Mouse (Mus musculus): ENCODE results near the gene Tmc2. TPM values are rescaled to one million over a fixed set of nuclear protein-coding genes. Genes with fewer than 3 reads are reported as not detected.

Tmc2 gene
- total and polyA plus RNA-seq, 2 experiments from 2014 or later: not detected

- no peak for DNase-seq (ENCODE audit: low spot score)
- no peak overlapping the region for H3K9ac ChIP-seq (replicated peaks; ENCODE audit: low read depth, low read length)
- H3K36me3 ChIP-seq (replicated peaks; ENCODE audit: control insufficient read depth, insufficient read depth, low read length): peaks cover 59% of the 10 kb centered on the region
- H3K9me3 ChIP-seq (replicated peaks; ENCODE audit: control insufficient read depth, low read length): no peaks in the 10 kb centered on the region
- TF ChIP-seq CTCF (IDR thresholded peaks at IDR 0.05; ENCODE audit: low read depth) (no peak), EP300 (IDR thresholded peaks at IDR 0.05; ENCODE audit: low read depth) (no peak)
- no peak overlapping the region for H3K4me2 ChIP-seq (ENCODE audit: low read depth, low read length)
- no peak overlapping the region for H3K27ac ChIP-seq (ENCODE audit: low read depth)
- H3K4me3 ChIP-seq (ENCODE audit: low read depth, low read length): no peak overlapping the region
- peaks cover 17% of the 10 kb centered on the region for H3K4me1 ChIP-seq (ENCODE audit: control insufficient read depth, insufficient read depth)
- ATAC-seq (ENCODE audit: insufficient read depth, low read depth): no peak
- 42% methylated on average over 8 of the region's 8 CpGs for WGBS
- H3K27me3 ChIP-seq (ENCODE audit: control insufficient read depth, insufficient read depth, low read length): no peaks in the 10 kb centered on the region
Observed at GRCm38 (mm10) chr2:130279600-130280091, 84.7 kb downstream of the Tmc2 start.

- WGBS: 57% methylated on average over 7 of the region's 7 CpGs
- Histone ChIP-seq H3K36me3 (replicated peaks; ENCODE audit: control insufficient read depth, insufficient read depth, low read length) (peaks cover 59% of the 10 kb centered on the region), H3K9me3 (replicated peaks; ENCODE audit: control insufficient read depth, low read length) (no peaks in the 10 kb centered on the region), H3K4me3 (ENCODE audit: low read depth, low read length) (no peak overlapping the region), H3K27me3 (ENCODE audit: control insufficient read depth, insufficient read depth, low read length) (no peaks in the 10 kb centered on the region), H3K4me2 (ENCODE audit: low read depth, low read length) (no peak overlapping the region), H3K9ac (replicated peaks; ENCODE audit: low read depth, low read length) (no peak overlapping the region), H3K4me1 (ENCODE audit: control insufficient read depth, insufficient read depth) (peaks cover 12% of the 10 kb centered on the region), H3K27ac (ENCODE audit: low read depth) (no peak overlapping the region)
- ATAC-seq (ENCODE audit: insufficient read depth, low read depth) (no peak), DNase-seq (ENCODE audit: low spot score) (no peak)
- TF ChIP-seq EP300 (IDR thresholded peaks at IDR 0.05; ENCODE audit: low read depth) (no peak), CTCF (IDR thresholded peaks at IDR 0.05; ENCODE audit: low read depth) (no peak)
Observed at GRCm38 (mm10) chr2:130280224-130280623, 85.2 kb downstream of the Tmc2 start.

DNA sequence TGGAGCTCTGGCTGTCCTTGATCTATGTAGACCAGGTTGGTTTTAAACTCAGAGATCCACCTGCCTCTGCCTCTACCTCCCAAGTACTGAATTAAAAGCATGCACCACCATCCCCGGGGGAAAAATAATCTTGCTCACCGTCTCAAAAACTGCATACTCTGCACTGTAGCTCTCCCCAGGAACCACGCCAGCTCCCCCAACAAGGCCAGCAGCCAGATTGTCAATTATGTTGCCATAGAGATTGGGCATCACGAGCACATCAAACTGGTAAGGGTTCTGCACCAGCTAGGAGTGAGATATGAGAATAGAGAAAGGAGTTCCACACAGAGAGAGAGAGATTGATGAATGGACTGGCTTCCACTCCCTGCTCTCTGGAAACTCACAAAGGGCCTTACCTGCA lies 85.8 kb downstream of the Tmc2 start:
- H3K4me2 ChIP-seq (ENCODE audit: low read depth, low read length): no peak overlapping the region
- TF ChIP-seq EP300 (IDR thresholded peaks at IDR 0.05; ENCODE audit: low read depth) (no peak), CTCF (IDR thresholded peaks at IDR 0.05; ENCODE audit: low read depth) (no peak)
- no peaks in the 10 kb centered on the region for H3K9me3 ChIP-seq (replicated peaks; ENCODE audit: control insufficient read depth, low read length)
- H3K27ac ChIP-seq (ENCODE audit: low read depth): no peak overlapping the region
- WGBS: 63% methylated on average over 4 of the region's 4 CpGs
- peaks cover 56% of the 10 kb centered on the region for H3K36me3 ChIP-seq (replicated peaks; ENCODE audit: control insufficient read depth, insufficient read depth, low read length)
- no peaks in the 10 kb centered on the region for H3K27me3 ChIP-seq (ENCODE audit: control insufficient read depth, insufficient read depth, low read length)
- H3K4me3 ChIP-seq (ENCODE audit: low read depth, low read length): no peak overlapping the region
- DNase-seq (ENCODE audit: low spot score) (no peak), ATAC-seq (ENCODE audit: insufficient read depth, low read depth) (no peak)
- no peak overlapping the region for H3K9ac ChIP-seq (replicated peaks; ENCODE audit: low read depth, low read length)
- peaks cover 8% of the 10 kb centered on the region for H3K4me1 ChIP-seq (ENCODE audit: control insufficient read depth, insufficient read depth)

DNA sequence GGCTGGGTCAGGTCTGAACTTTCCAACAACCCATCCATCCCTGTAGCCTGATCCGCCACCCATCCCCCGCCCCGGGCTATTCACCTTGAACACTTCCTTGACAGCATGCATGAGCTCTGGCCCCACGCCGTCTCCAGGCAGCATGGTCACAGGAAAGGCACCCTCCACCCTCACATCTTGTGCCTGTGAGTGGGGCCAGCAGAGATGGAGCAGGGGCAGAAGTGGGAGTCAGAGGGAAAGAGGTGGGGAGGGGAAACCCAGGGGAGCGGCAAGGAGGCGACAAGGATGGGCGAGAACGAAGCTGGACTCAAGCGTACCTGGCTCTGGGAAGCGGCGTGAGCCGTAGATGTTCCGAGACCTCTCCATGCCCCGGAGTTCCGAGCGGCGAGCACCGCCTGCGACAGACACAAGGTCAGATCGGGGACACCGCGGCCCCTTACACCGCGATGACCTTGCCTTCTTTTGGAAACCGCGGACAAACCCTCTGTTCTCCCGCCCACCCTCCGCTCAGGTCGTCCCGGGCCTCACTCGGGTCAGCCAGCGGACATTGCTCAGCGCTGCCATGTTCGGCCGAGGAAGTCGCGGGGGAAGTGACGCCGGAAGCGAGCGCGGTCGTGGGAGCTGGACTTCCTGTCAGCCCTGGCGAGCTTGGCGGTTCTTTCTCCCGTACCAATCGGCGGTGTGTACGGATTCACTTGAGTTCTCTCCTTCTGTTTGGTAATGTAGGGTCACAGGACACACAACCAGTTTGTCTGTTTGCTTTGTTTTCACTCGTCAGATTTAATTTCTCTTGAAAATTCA lies 89.1 kb downstream of the Tmc2 start, which contains the start of gene Idh3b:
TSS of gene Idh3b (minus strand) at position 694 of the 801 bp plus-strand sequence.
- under 1% methylated on average over 51 of the region's 51 CpGs for WGBS
- peaks cover 27% of the 10 kb centered on the region for H3K36me3 ChIP-seq (replicated peaks; ENCODE audit: control insufficient read depth, insufficient read depth, low read length)
- DNase-seq (ENCODE audit: low spot score) (peak; percentile 85), ATAC-seq (ENCODE audit: insufficient read depth, low read depth) (peak; percentile 93)
- peaks cover 8% of the 10 kb centered on the region for H3K4me1 ChIP-seq (ENCODE audit: control insufficient read depth, insufficient read depth)
- H3K4me3 ChIP-seq (ENCODE audit: low read depth, low read length): peak within 1 kb of the TSS; percentile 87
- no peak for TF ChIP-seq CTCF (IDR thresholded peaks at IDR 0.05; ENCODE audit: low read depth)
- no peak for TF ChIP-seq EP300 (IDR thresholded peaks at IDR 0.05; ENCODE audit: low read depth)
- H3K4me2 ChIP-seq (ENCODE audit: low read depth, low read length): peak within 1 kb of the TSS; percentile 84
- H3K9ac ChIP-seq (replicated peaks; ENCODE audit: low read depth, low read length): peak within 1 kb of the TSS; percentile 82
- peak within 1 kb of the TSS; percentile 95 for H3K27ac ChIP-seq (ENCODE audit: low read depth)
- H3K9me3 ChIP-seq (replicated peaks; ENCODE audit: control insufficient read depth, low read length): no peaks in the 10 kb centered on the region
- no peaks in the 10 kb centered on the region for H3K27me3 ChIP-seq (ENCODE audit: control insufficient read depth, insufficient read depth, low read length)

GRCm38 (mm10) chr2:130289086-130289485 lies 94.1 kb downstream of the Tmc2 start:
- no peaks in the 10 kb centered on the region for H3K36me3 ChIP-seq (replicated peaks; ENCODE audit: control insufficient read depth, insufficient read depth, low read length)
- H3K27ac ChIP-seq (ENCODE audit: low read depth): no peak overlapping the region
- no peak for ATAC-seq (ENCODE audit: insufficient read depth, low read depth)
- no peak overlapping the region for H3K9ac ChIP-seq (replicated peaks; ENCODE audit: low read depth, low read length)
- WGBS: 51% methylated on average over 4 of the region's 4 CpGs
- no peaks in the 10 kb centered on the region for H3K9me3 ChIP-seq (replicated peaks; ENCODE audit: control insufficient read depth, low read length)
- TF ChIP-seq EP300 (IDR thresholded peaks at IDR 0.05; ENCODE audit: low read depth): no peak
- TF ChIP-seq CTCF (IDR thresholded peaks at IDR 0.05; ENCODE audit: low read depth): no peak
- no peak overlapping the region for H3K4me3 ChIP-seq (ENCODE audit: low read depth, low read length)
- H3K4me2 ChIP-seq (ENCODE audit: low read depth, low read length): no peak overlapping the region
- H3K4me1 ChIP-seq (ENCODE audit: control insufficient read depth, insufficient read depth): no peaks in the 10 kb centered on the region
- DNase-seq (ENCODE audit: low spot score): no peak
- H3K27me3 ChIP-seq (ENCODE audit: control insufficient read depth, insufficient read depth, low read length): peaks cover 7% of the 10 kb centered on the region
